Mouse (Mus musculus): ENCODE data around the gene Mars.
A peak's percentile ranks its signal among the peaks of the same experiment; 100 is the strongest.

Mars gene

DNA sequence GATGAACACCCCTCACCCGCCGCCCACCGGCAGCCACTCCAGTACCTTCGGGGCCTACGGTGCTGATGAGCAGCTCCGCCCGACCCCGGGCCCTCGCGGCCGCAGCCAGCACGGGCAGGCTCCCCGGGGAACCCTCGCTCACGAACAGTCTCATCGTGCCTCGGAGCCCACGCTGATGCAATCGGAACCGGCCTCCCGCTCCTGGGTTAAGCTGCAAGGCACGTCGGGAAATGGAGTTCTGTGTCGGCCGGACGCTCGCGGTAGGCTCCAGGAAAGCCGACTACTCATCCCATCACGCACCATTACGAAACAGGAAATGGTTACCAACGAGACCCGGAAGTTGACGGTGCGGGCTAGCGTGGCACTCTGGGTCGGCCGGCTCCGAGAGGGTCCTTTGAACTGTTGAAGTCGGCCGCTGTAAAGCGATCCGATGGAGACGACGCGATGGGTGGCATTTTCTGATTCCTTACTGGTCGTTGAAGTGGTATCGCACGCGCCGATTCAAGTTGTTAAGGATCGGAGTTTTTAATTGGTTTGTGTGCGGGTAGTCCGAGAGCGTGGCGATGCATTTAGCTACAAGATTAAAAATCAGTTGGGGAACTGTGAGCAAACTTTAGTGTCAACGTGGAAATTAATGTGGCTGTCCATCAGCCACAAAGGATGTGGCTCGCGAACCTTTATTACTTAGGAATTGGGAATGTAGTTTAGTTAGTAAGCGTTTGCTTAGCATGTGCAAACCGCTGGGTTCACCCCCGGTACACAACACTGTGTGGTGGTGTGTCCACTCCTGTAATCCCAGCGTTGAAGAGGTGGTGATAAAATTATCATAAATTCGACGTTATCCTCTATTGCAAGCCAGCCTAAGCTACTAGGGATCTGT lies at the start of gene Mars:
Gene Mars, minus strand, starts transcription at position 311 of the 880 bp plus-strand sequence.
- peak; percentile 94 for DNase-seq (ENCODE audit: extremely low spot score)

DNA sequence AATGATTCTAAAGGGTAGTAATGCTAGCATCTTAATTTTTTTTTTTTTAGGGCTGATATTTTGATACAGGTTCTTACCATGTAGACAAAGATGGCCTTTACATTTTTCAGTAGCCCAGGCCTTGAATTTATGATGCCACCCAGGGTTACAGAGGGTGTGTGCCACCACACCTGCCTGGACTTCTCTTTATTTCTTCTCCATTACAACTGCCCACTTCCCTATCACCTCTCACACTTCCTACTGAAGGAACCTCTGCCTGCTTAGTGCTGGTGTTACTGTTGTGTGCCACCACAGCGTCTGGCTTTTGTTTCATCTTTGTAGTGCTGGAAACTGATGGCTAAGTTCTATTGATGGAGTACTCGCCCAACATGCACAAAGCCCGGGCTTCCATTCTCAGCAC lies 49.1 kb upstream of the Mars start:
- no peak for DNase-seq (ENCODE audit: extremely low spot score)

DNA sequence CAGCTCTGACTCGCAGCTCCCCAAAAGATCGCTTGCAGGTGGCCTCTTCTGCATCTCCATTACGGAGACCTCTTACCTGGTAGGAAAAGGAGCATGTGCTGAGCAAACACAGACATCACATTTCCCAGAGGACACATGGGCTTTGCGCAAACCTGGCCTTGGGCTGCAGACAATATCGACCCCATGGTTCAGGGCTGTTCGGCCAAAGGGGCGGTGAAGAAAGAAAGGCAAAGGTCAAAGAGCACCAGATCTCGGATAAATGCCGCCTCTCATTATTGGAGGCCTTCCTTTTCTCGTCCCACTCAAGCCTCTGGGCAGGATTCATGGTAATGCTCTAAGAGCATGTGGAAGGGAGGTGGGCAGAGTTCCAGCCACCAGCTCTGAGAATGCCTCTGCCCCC lies 43.8 kb upstream of the Mars start:
- DNase-seq (ENCODE audit: extremely low spot score): no peak

DNA sequence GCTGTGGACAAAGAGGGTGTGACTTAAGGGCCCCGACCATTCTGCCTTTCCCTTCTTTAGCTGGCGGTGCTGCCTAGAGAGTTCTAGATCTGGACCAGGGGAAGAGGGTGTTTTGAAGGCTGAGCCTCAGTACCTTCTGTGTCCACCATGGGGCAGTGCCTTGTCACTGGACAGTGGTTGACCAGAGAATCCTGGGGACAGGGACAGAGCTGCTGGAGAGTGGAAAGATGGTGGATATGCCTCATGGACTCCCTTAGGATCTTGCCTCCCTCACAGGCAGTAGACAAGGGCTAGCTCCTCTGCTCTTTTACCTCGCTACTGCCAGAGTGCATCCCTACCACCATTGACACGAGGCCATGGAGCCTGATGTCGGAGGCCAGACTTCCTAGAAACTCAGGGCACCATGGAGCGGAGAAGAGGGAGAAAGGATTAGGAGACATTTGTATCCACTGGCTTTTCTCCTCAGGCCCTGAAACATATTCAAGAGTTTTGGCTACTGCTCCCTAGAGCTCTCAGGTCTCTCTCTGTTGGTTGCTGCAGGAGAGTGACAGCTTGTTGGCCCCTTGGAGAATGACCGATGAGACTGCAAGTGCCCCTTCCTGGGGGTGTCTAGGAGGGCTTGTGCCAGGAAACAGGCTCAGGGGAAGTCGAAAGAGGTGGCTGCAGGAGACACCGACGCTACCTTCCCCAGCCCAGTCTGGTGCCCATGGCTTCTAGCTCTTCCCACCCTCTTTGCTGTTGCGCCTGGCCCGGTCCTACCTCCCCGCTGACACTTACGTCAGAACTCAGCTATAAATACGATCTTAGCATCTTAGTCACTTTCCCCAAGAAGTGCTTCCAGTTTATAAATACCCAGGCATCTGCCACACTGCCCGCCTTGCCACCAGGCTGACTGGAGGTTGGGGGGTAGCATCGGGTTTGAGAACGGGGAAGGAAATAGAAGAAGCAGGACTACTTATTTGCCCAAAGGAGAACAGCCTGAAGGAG lies 42.6 kb upstream of the Mars start, which contains the start of gene Inhbe:
Gene Inhbe, minus strand, starts transcription at position 503 of the 987 bp plus-strand sequence.
- DNase-seq (ENCODE audit: extremely low spot score): no peak

DNA sequence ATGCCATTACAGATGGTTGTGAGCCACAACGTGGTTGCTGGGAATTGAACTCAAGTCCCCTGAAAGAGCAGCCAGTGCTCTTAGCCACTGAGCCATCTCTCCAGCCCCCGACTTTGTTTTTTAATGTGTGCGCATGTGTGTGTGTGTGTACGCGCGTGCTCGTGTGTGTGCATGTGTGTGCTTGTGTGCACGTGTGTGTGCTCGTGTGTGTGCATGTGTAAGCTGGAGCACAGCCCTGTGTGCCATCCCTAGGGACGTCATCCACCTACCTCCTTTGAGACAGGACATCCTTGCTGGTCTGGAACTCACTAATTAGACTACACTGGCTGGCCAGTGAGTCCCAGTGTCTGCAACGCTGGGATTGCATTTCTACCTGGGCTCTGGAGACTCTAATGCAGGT lies 41.2 kb upstream of the Mars start:
- no peak for DNase-seq (ENCODE audit: extremely low spot score)

DNA sequence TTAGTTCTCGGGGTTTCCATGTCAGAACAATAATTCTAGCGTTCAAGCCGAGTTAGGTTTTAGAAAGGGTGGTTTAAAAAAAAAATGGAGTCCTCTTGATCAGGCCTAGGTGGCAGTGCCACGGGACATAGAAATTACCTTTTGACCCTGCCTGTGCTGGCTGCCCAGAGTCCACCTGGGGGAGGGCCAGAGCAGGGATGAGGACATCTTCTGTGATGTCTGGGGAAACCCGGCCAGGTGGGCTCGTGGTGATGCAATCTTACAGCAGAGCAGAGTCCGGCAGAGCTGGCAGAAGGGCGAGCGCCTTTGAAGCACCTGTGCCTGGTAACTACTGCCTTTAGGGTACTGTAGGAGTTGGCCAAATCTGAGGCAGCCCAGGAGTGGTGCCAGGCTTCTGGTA lies 40.6 kb upstream of the Mars start:
- DNase-seq (ENCODE audit: extremely low spot score): no peak

DNA sequence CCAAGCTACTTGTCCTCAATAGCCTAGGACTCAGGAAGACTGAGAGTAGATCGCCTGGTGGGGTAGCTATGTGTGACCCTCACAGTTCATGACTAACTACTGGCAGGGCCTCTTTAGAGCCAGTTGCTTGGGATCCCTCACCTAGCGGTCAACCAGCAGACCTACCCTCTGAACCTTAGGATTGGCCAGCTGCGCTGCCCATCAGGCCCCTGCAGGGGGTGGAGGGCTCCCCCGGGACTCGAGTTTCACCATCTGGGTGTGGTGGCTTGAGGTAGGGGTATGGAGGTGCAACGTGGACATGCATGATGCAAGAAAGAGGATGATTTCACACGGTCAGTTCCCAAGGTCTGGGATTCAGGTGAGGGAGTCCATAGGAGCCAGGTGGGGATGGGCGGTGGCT lies 40.1 kb upstream of the Mars start:
- DNase-seq (ENCODE audit: extremely low spot score): no peak

DNA sequence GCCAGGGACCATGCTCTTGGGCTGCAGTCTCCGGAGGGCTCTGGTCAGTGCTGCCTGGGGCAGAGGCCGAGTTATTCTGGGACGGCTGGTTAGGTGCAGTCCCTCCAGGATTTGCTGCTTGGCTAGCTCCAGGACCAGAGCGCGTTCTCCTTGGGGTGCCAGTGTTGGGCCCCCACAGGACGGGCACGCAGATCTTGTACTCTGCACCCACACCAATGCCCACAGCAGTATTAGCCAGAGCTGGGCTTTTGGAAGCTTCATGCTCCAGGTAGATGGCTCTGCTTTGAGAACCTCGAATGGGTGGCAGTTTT lies 39.7 kb upstream of the Mars start:
- no peak for DNase-seq (ENCODE audit: extremely low spot score)

DNA sequence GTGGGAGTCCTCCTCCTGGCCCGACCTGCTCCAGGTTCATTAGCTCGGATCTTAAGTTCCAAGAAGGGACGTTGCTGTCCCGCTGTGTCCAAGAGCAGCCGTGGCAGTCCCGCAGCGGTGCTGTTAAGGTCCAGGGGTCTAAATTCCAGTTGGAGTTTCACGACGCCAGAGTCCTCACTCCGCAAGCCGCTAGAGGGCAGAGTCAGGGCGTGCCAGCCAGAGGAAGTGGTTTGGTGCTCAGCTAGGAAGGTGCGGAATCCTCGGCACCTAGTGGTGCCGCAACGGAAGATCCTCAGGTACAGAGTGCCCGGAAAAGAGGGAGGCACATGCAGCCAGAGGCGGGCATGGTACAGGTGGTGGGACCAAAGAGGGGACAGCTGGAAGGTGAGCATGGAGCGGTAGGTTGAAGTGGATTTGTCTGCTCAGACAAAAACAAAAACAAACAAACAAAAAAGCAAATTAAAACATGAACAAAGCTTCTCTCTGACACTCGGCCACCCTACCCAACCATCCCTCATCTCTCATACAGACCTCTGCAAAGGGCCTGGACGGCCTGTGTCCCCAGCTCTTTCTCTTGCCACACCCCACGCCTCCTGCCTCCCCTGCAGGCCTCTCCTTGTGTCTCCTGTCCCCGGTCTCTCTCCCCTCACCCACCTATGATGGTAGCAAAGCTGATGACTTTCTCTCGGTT lies 39.2 kb upstream of the Mars start:
- peak; percentile 77 for DNase-seq (ENCODE audit: extremely low spot score)

DNA sequence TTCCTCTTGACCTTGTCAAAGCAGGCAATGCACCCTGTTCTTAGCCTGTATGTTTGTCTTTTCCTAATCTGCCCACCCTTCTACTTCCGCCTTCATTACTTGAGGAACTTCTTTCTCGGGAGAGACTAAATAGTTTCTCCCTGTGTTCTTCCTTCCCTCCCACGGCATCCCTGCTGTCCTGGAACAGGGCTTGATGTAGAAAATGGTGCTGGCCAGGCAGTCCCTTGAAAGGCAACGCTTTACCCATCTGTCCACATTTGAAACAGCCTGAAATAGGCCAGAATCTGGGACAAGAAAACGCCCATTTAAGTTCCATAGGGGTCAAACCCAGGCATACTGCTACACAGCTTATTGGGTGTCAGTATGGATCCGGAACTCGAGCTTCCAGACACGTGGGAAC lies 38.2 kb upstream of the Mars start:
- DNase-seq (ENCODE audit: extremely low spot score): no peak

DNA sequence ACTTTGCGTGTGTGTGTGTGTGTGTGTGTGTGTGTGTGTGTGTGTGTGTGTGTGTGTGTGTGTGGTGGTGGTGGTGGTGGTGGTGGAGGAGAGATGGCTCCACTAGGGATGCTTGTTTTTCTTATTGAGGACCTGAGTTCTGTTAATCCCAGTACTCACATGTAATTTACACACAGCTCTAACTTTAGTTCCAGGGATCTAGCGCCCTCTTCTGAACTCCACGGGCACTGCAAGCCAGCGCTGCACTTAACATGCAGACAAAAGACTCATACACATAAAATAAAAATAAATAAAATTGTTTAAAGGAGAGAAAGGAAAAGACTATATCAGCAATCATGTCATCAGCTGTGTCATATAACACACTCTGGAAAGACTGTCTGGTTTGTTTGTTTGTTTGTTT lies 37.4 kb upstream of the Mars start:
- no peak for DNase-seq (ENCODE audit: extremely low spot score)

DNA sequence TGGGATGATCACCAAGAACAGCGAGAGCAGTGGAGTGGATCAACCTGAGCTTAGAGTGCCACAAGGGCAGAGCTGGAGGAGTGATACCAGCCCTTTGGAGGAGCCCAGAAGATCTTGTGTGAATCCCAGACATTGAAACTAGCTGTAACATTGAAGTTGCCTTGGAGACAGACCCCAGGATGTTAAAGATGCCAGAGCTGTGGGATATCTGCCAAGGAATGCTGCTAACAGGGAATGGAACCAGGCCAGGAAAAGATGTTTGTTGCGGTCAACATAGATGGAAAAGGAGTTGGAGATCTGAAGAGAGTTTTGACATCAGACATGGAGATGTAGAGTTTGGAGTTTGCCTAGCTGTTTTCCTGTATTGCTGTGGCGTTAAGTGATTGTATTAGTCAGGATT lies 34.6 kb upstream of the Mars start:
- DNase-seq (ENCODE audit: extremely low spot score): no peak

DNA sequence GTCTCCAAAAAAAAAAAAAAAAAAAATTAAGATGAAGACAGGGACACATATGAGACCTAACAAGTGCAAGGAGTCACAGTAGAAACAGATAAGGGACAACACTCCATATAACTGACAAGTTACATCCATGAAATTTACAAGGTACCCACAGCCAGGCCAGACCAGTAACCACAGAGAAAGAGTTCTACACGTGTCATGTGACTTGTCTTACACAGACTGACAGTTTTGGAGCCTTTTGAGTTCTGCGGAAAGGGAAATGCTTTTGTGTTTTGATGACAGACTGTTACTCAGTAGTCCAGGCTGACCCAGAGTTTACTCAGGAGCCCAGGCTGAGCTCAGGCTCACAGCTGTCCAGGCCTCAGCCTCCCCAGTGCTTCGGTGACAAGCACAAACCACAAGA lies 31.4 kb upstream of the Mars start:
- DNase-seq (ENCODE audit: extremely low spot score): no peak

DNA sequence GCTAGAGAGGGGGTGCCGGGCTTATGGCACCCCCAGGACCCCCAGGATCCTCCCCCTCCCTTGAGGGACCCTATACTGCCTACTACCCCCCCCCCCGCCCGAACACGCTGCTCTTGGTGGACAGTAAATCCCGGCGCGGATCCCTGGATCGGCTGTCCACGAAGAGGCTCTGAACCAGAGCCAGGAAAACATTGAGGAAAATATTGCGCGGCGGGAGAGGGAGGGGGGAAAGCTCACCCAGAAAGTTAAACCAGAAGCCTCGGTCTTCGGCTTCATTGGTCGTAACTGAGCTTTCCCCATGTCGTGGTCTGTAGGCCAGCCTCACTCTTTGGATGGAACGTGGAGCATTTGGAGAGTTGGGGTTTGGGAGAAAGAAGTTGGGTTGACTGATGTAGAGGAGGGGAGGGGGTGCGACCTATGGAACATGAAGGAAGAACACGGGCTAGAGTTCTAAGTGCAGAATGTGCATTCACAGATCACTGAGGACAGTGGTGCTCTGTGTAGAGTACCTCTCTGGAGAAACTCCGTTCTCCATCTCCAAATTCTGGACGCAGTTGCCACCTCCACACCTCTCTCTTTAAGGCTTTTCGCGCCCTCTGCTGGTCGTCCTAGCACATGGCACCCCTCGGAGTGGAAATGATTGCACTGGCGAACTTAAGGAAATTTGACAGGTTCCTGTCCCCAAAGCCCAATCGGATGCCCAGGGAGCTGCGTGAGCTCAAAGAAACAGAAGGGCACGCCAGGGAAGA lies 30.5 kb upstream of the Mars start, which contains the start of gene Gli1:
Gene Gli1, minus strand, starts transcription at position 84 of the 749 bp plus-strand sequence.
- peak; percentile 88 for DNase-seq (ENCODE audit: extremely low spot score)

DNA sequence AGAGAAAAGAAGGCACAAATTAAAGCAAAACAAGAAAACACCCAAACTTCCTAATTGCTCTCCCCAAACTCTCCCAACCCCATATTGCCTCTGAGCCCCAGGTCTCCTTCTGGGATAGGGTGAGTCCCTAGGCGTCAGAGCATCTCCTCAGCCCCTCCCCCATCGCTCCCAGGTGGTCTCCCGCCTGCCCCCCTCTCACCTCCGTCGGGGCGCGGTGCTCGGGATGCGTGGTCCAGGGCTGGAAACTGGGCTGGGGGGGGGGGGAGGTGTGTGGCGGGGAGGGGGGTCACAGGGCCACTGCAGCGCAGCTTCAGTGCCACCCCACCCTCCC lies 29.7 kb upstream of the Mars start:
- DNase-seq (ENCODE audit: extremely low spot score): peak; percentile 69

DNA sequence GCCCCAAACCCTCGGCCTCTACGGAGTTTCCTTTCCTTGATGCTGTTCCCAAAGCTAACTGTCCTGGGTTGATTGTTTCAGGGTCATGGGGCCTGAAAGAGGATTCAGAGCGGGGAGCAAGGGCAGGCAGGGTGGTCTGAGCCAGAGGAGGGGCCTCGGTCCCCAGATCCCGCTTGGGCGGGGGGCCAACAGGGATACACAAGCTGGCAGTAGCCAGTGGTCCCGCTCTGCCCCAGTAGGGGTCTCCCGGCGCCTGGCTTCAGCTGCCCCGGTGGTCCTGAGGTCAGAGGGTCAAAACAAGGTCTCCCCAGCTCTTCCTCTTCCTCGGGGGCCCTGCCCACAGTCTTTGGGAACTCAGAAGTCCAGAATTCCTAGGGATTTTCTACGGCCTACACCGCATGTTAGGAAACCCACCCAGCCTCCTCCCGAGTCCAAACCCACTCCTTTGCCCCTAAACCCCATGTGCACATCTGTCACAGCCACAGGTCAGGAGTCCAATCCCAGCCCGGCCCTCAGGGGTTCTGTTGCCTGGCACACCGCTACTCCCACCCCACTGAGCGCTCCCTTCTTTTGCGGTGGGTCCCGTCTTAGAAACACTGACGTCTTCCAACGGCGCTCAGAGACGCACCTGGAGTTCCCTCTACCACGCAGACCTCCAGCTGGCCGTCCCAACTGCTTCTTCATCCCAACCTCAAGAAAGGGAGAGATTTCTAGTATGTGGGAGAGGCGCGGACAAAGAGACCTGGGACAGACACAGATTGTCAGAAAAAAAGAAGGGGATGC lies 29.2 kb upstream of the Mars start:
- peak; percentile 84 for DNase-seq (ENCODE audit: extremely low spot score)

DNA sequence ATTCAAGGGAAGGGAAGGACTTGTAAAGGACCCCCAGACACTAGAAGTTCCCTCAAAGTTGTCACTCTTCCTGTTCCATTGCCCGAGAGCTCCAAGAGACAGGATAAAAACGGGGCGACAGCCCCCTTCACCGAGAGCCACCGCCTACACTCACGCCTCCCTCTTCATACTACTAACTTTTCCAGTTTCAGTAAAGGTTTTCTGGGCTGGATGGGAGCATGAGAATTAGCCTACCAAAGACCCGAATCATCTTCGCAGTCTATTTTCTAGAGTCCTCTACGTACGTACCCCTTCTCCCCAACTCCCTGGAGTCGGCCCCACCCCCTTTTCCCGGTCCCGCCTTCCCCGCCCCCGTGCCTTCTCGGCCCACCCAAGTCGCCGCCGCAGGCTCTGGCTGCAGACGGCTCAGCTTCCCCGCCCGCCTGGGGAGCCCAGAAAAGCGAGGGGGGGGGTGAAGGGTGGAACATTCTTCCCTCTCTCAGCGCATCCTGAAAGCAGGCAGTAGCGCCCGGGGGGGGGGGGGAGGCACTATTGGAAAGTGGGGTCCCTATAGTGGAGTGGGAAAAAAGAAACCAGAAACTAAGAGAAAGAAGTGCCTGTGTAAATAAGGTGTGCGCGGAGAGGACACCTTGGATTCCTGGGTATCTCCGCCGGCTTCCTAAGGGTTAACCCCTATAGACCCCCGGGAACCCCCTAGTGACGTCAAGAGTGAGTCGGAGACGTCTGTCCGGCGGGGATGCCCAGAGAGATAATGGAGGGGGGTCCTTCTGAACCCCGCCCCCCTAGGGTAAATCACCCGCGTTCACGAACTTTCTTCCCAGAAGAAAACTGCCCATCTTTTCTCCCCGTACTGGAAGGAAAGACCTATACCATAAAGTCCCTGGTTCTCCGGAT lies 28.3 kb upstream of the Mars start:
- DNase-seq (ENCODE audit: extremely low spot score): peak; percentile 89

DNA sequence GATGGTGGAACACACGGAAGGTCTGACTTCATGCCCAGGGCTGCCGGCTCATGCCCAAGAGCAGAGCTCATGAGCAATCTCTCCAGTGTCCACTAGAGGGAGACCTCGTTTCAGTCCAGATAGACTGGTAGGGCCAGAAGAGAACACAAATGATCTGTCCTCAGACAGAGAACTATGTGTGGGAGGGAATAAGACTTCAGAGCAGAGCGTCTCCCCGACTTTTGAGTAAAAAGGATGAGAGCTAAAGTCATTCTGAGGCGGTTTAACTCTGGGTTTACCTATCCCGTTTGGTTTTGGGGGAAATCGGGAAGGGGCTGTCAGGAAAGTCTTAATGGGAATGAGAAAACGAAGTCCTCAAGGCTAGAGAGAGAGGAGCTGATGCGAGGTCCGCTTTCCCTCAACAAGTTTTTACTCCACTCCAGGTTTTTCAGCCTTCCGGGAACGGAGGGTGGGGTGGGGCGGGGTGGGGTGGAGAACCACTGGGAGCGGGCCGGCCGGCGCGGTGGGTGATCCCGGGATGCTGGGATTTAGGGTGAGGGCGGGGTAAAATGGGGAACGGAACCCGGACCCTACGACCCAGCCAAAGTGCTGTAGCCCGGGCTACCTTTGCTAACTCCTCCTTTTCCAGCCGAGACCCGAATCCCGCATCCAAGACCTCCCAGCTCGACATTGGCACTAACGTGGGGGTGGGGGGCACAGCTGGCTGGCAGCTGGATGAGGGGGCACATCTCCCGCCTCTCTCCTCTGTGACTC lies 27.5 kb upstream of the Mars start:
- DNase-seq (ENCODE audit: extremely low spot score): peak; percentile 91

DNA sequence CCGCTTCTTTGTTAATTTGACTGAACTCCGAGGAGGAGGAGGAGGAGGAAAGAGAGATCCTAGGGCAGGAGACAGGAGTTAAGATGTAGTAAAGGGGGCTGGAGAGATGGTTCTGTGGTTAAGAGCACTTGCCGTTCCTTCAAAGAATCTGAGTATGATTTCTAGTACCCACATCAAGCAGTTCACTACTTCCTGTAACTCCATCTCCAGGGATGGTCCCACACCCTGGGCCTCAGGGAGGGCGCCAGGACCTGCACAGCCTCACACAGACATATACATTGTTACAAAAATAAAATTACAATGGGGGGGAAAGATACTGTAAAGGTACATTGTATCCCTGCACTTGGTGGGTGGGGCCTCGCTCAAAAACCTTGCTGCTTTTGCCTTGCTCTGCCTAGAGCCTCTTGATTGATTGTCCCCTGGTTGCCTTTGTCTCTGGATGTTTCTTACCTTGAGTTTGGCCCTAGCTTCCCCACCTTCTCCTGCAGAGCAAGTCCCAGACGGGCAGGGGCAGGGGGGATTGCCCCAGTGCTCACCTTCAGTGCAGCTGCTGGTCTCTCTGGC lies 26.0 kb upstream of the Mars start:
- DNase-seq (ENCODE audit: extremely low spot score): no peak
